Mouse (Mus musculus) megakaryocyte, adult 5-6 weeks (primary cell): ENCODE measurements around the gene Metrn. TPM values are rescaled to one million over a fixed set of nuclear protein-coding genes. Genes with fewer than 3 reads are reported as not detected.

Source experiments
- total RNA-seq, 2 experiments: library from RNA; stranded (forward) in 1 of 2; stranded (reverse) in 1 of 2; fragments of 153-499, 151-499 nt in 1 of 2; fragments of 221-1000, 200-1000 nt in 1 of 2; gene quantifications; 2 replicates each; pipeline versions ENCODE4 v1.2.3 to v1.2.4; 2015 to 2017

Metrn gene
- total RNA-seq, 2 experiments from 2014 or later: 3.2 to 11.2 TPM

Other genes starting within 250 kb of the Metrn start
- gene Sox8, start 226.4 kb downstream of the Metrn start, total RNA-seq (2015): not detected in 2 replicates
- gene Sox8, start 226.4 kb downstream of the Metrn start, total RNA-seq (2017): not detected in 2 replicates
- gene Lmf1, start 218.1 kb downstream of the Metrn start, total RNA-seq (2015): 37.8 and 38.4 TPM in 2 replicates
- 16.7 and 17.0 TPM in 2 replicates for gene Lmf1, start 218.1 kb downstream of the Metrn start, total RNA-seq (2017)
- not detected in 2 replicates for gene Gng13, start 80.0 kb downstream of the Metrn start, total RNA-seq (2015)
- not detected in 2 replicates for gene Gng13, start 80.0 kb downstream of the Metrn start, total RNA-seq (2017)
- gene Chtf18, start 69.7 kb downstream of the Metrn start, total RNA-seq (2015): 11.2 and 17.1 TPM in 2 replicates
- 19.9 and 21.8 TPM in 2 replicates for gene Chtf18, start 69.7 kb downstream of the Metrn start, total RNA-seq (2017)
- 6.0 and 7.0 TPM in 2 replicates for gene Rpusd1, start 69.5 kb downstream of the Metrn start, total RNA-seq (2015)
- 3.9 TPM in 2 replicates for gene Rpusd1, start 69.5 kb downstream of the Metrn start, total RNA-seq (2017)
- 0.16 TPM in 1 of 2 replicates, not detected in the other for gene Mslnl, start 61.1 kb downstream of the Metrn start, total RNA-seq (2015)
- not detected in 2 replicates for gene Mslnl, start 61.1 kb downstream of the Metrn start, total RNA-seq (2017)
- gene Msln, start 42.8 kb downstream of the Metrn start, total RNA-seq (2015): not detected in 2 replicates
- not detected in 2 replicates for gene Msln, start 42.8 kb downstream of the Metrn start, total RNA-seq (2017)
- 11.6 and 14.5 TPM in 2 replicates for gene Narfl, start 23.4 kb downstream of the Metrn start, total RNA-seq (2015)
- gene Narfl, start 23.4 kb downstream of the Metrn start, total RNA-seq (2017): 12.8 and 28.3 TPM in 2 replicates
- gene Haghl, start 11.5 kb downstream of the Metrn start, total RNA-seq (2015): 10.3 and 10.5 TPM in 2 replicates
- gene Haghl, start 11.5 kb downstream of the Metrn start, total RNA-seq (2017): 10.7 and 15.9 TPM in 2 replicates
- gene Ccdc78, start 10.6 kb downstream of the Metrn start, total RNA-seq (2015): not detected in 2 replicates
- gene Ccdc78, start 10.6 kb downstream of the Metrn start, total RNA-seq (2017): 0.16 TPM in 1 of 2 replicates, not detected in the other
- gene Fam173a, start 4.2 kb downstream of the Metrn start, total RNA-seq (2015): 69.7 and 85.6 TPM in 2 replicates
- gene Fam173a, start 4.2 kb downstream of the Metrn start, total RNA-seq (2017): 17.7 and 36.5 TPM in 2 replicates
- gene AC134908.4, start 1.5 kb downstream of the Metrn start, total RNA-seq (2015): 0.69 and 7.2 TPM in 2 replicates
- gene AC134908.4, start 1.5 kb downstream of the Metrn start, total RNA-seq (2017): not detected in 2 replicates
- not detected in 2 replicates for gene Fbxl16, start 11.9 kb upstream of the Metrn start, total RNA-seq (2015)
- not detected in 2 replicates for gene Fbxl16, start 11.9 kb upstream of the Metrn start, total RNA-seq (2017)
- 4.6 and 6.9 TPM in 2 replicates for gene Wdr24, start 26.5 kb upstream of the Metrn start, total RNA-seq (2015)
- gene Wdr24, start 26.5 kb upstream of the Metrn start, total RNA-seq (2017): 12.3 and 15.1 TPM in 2 replicates
- 6.0 and 7.7 TPM in 2 replicates for gene Jmjd8, start 31.7 kb upstream of the Metrn start, total RNA-seq (2015)
- gene Jmjd8, start 31.7 kb upstream of the Metrn start, total RNA-seq (2017): 10.6 and 14.4 TPM in 2 replicates
- gene Stub1, start 36.3 kb upstream of the Metrn start, total RNA-seq (2015): 48.4 and 54.7 TPM in 2 replicates
- 62.6 and 67.6 TPM in 2 replicates for gene Stub1, start 36.3 kb upstream of the Metrn start, total RNA-seq (2017)
- 0.98 and 1.4 TPM in 2 replicates for gene Rhbdl1, start 40.2 kb upstream of the Metrn start, total RNA-seq (2015)
- 0.55 and 0.69 TPM in 2 replicates for gene Rhbdl1, start 40.2 kb upstream of the Metrn start, total RNA-seq (2017)
- 0.07 TPM in 1 of 2 replicates, not detected in the other for gene Gm20683, start 44.6 kb upstream of the Metrn start, total RNA-seq (2015)
- 0.33 TPM in 1 of 2 replicates, not detected in the other for gene Gm20683, start 44.6 kb upstream of the Metrn start, total RNA-seq (2017)
- gene Rhot2, start 47.7 kb upstream of the Metrn start, total RNA-seq (2015): 14.0 and 15.6 TPM in 2 replicates
- 13.9 and 30.4 TPM in 2 replicates for gene Rhot2, start 47.7 kb upstream of the Metrn start, total RNA-seq (2017)
- 17.3 and 19.3 TPM in 2 replicates for gene Wdr90, start 64.4 kb upstream of the Metrn start, total RNA-seq (2015)
- gene Wdr90, start 64.4 kb upstream of the Metrn start, total RNA-seq (2017): 7.8 and 9.5 TPM in 2 replicates
- gene Mcrip2, start 71.6 kb upstream of the Metrn start, total RNA-seq (2015): 1.8 and 3.5 TPM in 2 replicates
- gene Mcrip2, start 71.6 kb upstream of the Metrn start, total RNA-seq (2017): 3.1 and 4.1 TPM in 2 replicates
- 18.9 and 20.3 TPM in 2 replicates for gene Mettl26, start 77.9 kb upstream of the Metrn start, total RNA-seq (2015)
- 3.7 and 6.0 TPM in 2 replicates for gene Mettl26, start 77.9 kb upstream of the Metrn start, total RNA-seq (2017)
- 1.0 and 1.6 TPM in 2 replicates for gene Wfikkn1, start 83.7 kb upstream of the Metrn start, total RNA-seq (2015)
- 0.04 and 0.15 TPM in 2 replicates for gene Wfikkn1, start 83.7 kb upstream of the Metrn start, total RNA-seq (2017)
- gene Rab40c, start 122.6 kb upstream of the Metrn start, total RNA-seq (2015): 7.9 and 12.8 TPM in 2 replicates
- 9.1 and 16.1 TPM in 2 replicates for gene Rab40c, start 122.6 kb upstream of the Metrn start, total RNA-seq (2017)
- 44.2 and 45.2 TPM in 2 replicates for gene Pigq, start 147.8 kb upstream of the Metrn start, total RNA-seq (2015)
- 33.8 and 36.5 TPM in 2 replicates for gene Pigq, start 147.8 kb upstream of the Metrn start, total RNA-seq (2017)
- gene Nhlrc4, start 147.8 kb upstream of the Metrn start, total RNA-seq (2015): not detected in 2 replicates
- gene Nhlrc4, start 147.8 kb upstream of the Metrn start, total RNA-seq (2017): not detected in 2 replicates
- gene A930017K11Rik, start 155.4 kb upstream of the Metrn start, total RNA-seq (2015): not detected in 2 replicates
- not detected in 2 replicates for gene A930017K11Rik, start 155.4 kb upstream of the Metrn start, total RNA-seq (2017)
- 9.1 and 10.4 TPM in 2 replicates for gene Capn15, start 188.7 kb upstream of the Metrn start, total RNA-seq (2015)
- 3.5 and 3.7 TPM in 2 replicates for gene Capn15, start 188.7 kb upstream of the Metrn start, total RNA-seq (2017)